Mouse (Mus musculus): ENCODE data around the gene Cyp4f37.
"Not testable (repeated sequence)": the region's sequence is repeated elsewhere in the genome, so short reads cannot be mapped to it uniquely, and the experiment has no call there.

DNA sequence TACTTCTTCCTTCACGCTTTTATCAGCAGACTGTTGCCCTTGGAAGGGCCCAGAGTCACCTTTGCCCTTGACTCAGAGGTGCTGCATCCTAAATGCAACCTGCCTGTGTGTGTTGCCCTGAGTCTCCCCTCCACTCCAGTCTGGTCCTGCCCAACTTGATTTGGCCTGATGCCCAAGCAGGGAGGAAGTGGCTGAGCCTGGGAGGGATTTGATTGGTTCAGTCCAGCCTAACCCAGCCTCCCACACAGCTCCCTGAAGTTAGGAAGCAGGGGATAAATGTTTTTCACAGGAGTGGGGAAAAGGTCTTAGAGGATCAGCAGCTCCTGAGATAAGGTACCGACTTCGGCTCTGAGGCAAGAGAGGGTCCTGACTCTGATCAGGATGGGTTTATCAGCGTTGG lies at the start of gene Cyp4f37:
- TF ChIP-seq ZC3H11A (IDR thresholded peaks at IDR 0.05; ENCODE audit: borderline replicate concordance, low read depth, low read length); MAFK (IDR thresholded peaks at IDR 0.05; ENCODE audit: insufficient read depth, low read depth, low read length); CHD2 (IDR thresholded peaks at IDR 0.05; ENCODE audit: low read depth, low read length): not testable (repeated sequence)
